Mouse (Mus musculus) ES-Bruce4 (cell line): ENCODE measurements around the gene Tmsb10.

ENCODE experiments used
- CTCF ChIP-seq: IDR thresholded peaks from one replicate; pipeline ENCODE4 v1.8.1; 2011; ENCODE audit warnings: low read depth, low read length
- EP300 ChIP-seq: IDR thresholded peaks from 2 replicates; pipeline ENCODE4 v1.6.1; 2011; ENCODE audit warnings: low read depth, low read length; ENCODE audit not compliant: insufficient read depth
- POLR2A ChIP-seq: IDR thresholded peaks from one replicate; pipeline ENCODE4 v1.8.1; 2011; ENCODE audit warnings: low read length; ENCODE audit not compliant: insufficient read depth

DNA sequence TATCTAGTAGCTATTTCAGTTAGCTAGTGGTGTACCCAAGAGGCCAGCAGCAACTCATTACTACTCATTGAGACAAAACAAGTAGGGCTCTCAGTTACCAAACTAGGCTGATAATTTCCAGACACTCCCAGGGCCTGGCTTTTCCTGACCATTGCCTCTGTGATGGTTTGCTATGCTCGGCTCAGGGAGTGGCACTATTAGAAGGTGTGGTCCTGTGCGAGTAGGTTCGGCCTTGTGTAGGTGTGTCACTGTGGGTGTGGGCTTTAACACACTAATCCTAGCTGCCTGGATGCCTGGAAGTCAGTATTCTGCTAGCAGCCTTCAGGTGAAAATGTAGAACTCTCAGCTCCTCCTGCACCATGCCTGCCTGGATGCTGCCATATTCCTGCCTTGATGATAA, 27.0 kb downstream of the Tmsb10 start:
- no peak for TF ChIP-seq CTCF
- peak; percentile 69; the same call in 1 of the 2 replicates for TF ChIP-seq EP300
- TF ChIP-seq POLR2A: no peak
